Mouse (Mus musculus): ENCODE results near the gene Khdc1c. TPM values are rescaled to one million over a fixed set of nuclear protein-coding genes. Genes with fewer than 3 reads are reported as not detected.
"Not testable (repeated sequence)": the region's sequence is repeated elsewhere in the genome, so short reads cannot be mapped to it uniquely, and the experiment has no call there.

The Khdc1c gene
- not detected in 2 replicates for polyA plus RNA-seq (2012; rRNA removed)

- not testable (repeated sequence) for DNase-seq (ENCODE audit: low read depth in 1 of 2, low spot score in 2 of 2); H3K4me1 ChIP-seq (ENCODE audit: control insufficient read depth, insufficient read depth, insufficient read length); H3K36me3 ChIP-seq (ENCODE audit: control insufficient read depth, insufficient read depth, low read length); H3K4me3 ChIP-seq (ENCODE audit: extremely low read depth, insufficient read depth, insufficient read length); H3K27ac ChIP-seq (ENCODE audit: insufficient read depth, low read length); H3K27me3 ChIP-seq (ENCODE audit: control insufficient read depth, insufficient read depth, low read length)
- WGBS: 83% methylated on average over 1 of the region's 1 CpGs
Measured at GRCm38 (mm10) chr1:21368031-21368430, at the start of gene Khdc1c. Gene Khdc1c, plus strand, starts transcription at chr1:21368331.

DNA sequence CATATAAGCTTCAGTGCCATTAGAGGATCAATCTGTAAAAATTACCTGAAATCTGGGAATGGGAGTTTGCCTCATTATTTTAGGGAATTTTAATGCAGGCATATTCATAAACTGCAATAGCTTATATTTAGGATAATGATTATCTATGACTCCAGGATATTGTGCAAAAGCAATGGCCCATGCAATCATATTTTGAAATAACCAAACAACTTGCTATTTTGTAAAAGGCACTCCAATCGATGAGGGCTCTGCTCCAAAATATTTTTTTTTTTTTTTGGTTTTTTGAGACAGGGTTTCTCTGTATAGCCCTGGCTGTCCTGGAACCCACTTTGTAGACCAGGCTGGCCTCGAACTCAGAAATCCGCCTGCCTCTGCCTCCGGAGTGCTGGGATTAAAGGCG, 47.9 kb upstream of the Khdc1c start:
- not testable (repeated sequence) for H3K4me1 ChIP-seq (ENCODE audit: control insufficient read depth, insufficient read depth, insufficient read length); H3K36me3 ChIP-seq (ENCODE audit: control insufficient read depth, insufficient read depth, low read length); H3K27ac ChIP-seq (ENCODE audit: insufficient read depth, low read length); H3K4me3 ChIP-seq (ENCODE audit: extremely low read depth, insufficient read depth, insufficient read length); H3K27me3 ChIP-seq (ENCODE audit: control insufficient read depth, insufficient read depth, low read length); DNase-seq (ENCODE audit: low read depth in 1 of 2, low spot score in 2 of 2)
- 92% methylated on average over 5 of the region's 5 CpGs for WGBS

DNA sequence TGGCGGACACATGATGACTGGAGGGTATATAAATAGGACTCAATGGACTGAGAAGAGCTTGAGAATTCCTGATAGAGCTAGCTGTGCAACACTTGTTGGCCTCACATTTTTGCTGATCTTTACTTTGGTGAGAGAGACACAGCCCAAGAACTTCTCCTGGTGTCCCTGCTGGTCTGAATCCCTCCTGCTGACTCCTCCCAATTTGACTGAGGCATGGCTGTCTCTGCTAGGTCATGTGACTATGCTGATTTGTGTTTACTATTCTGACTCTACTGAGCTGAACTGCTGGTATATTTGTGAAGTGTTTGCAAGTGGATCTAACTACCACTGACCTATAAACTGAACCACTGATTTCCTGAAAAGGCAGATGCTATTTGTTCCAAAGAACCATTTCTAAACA, 46.5 kb upstream of the Khdc1c start:
- no peak for DNase-seq (ENCODE audit: low read depth in 1 of 2, low spot score in 2 of 2)
- Histone ChIP-seq H3K4me1 (ENCODE audit: control insufficient read depth, insufficient read depth, insufficient read length) (no peaks in the 10 kb centered on the region), H3K4me3 (ENCODE audit: extremely low read depth, insufficient read depth, insufficient read length) (no peak overlapping the region), H3K27ac (ENCODE audit: insufficient read depth, low read length) (no peak overlapping the region), H3K36me3 (ENCODE audit: control insufficient read depth, insufficient read depth, low read length) (no peaks in the 10 kb centered on the region), H3K27me3 (ENCODE audit: control insufficient read depth, insufficient read depth, low read length) (no peaks in the 10 kb centered on the region)
- TF ChIP-seq CTCF (IDR thresholded peaks at IDR 0.05; ENCODE audit: extremely low read depth, insufficient read depth, insufficient read length, insufficient replicate concordance): no peak
- no peak for TF ChIP-seq POLR2A (IDR thresholded peaks at IDR 0.05; ENCODE audit: low read depth, low read length)
- 100% methylated on average over 1 of the region's 1 CpGs for whole genome bisulfite sequencing

DNA sequence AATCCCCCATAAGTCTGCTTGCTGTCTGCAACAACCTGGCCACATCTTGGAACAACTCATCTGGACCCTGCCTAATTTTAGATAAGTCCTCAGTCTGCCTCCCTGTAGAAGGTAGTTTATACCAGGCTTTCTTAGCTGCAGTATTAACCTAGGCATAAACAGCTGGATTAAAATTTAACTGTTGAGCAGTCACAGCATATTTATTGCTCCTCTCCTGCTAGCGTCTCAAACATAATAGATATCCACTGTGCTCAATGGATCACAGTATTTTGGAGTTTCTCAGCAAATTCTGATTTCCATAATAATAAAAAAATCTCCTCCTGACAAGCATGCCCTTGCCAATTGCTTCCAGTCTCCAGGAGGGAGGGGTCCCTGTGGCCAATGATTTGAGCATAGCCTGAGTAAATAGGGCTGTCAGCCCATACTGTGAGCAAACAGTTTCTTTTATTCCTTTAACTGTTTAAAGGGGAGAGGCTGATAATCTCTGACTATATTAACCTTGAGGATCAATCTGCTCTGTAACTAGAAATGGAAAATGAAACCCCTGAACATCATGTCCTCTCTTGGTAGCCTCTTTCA, 44.0 kb upstream of the Khdc1c start:
- Histone ChIP-seq H3K27me3 (ENCODE audit: control insufficient read depth, insufficient read depth, low read length) (no peaks in the 10 kb centered on the region), H3K4me3 (ENCODE audit: extremely low read depth, insufficient read depth, insufficient read length) (no peak overlapping the region), H3K27ac (ENCODE audit: insufficient read depth, low read length) (no peak overlapping the region), H3K36me3 (ENCODE audit: control insufficient read depth, insufficient read depth, low read length) (no peaks in the 10 kb centered on the region), H3K4me1 (ENCODE audit: control insufficient read depth, insufficient read depth, insufficient read length) (no peaks in the 10 kb centered on the region; the same call in 1 of the 2 replicates)
- no peak for DNase-seq (ENCODE audit: low read depth in 1 of 2, low spot score in 2 of 2)
- 91% methylated on average over 1 of the region's 1 CpGs for WGBS
- no peak for TF ChIP-seq POLR2A (IDR thresholded peaks at IDR 0.05; ENCODE audit: low read depth, low read length)
- no peak for TF ChIP-seq CTCF (IDR thresholded peaks at IDR 0.05; ENCODE audit: extremely low read depth, insufficient read depth, insufficient read length, insufficient replicate concordance)

DNA sequence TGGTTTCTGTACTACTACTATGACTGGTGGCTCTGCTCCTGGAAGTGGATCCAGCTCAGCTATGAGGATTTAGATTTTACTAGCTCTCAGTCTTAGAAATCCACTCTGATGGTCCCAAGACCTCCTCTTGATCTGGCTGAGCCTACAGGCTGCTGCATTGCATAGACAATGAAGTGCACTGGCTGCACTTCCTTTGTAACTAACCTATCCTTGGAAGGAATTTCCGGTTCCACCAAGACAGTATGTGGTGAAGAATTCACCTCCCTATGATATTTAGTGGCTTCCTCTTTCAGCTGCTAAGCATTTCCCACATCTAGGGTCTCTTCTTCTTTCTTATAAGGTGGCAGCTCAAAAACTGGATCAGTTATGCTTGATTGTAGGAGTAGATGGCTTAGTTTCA, 43.5 kb upstream of the Khdc1c start:
- no peak overlapping the region for H3K27ac ChIP-seq (ENCODE audit: insufficient read depth, low read length)

GRCm38 (mm10) chr1:21326733-21327132, 41.4 kb upstream of the Khdc1c start:
- H3K4me1 ChIP-seq (ENCODE audit: control insufficient read depth, insufficient read depth, insufficient read length): no peaks in the 10 kb centered on the region; the same call in 1 of the 2 replicates
- H3K27ac ChIP-seq (ENCODE audit: insufficient read depth, low read length): no peak overlapping the region
- TF ChIP-seq CTCF (IDR thresholded peaks at IDR 0.05; ENCODE audit: extremely low read depth, insufficient read depth, insufficient read length, insufficient replicate concordance) (no peak), POLR2A (IDR thresholded peaks at IDR 0.05; ENCODE audit: low read depth, low read length) (no peak)
- no peaks in the 10 kb centered on the region for H3K27me3 ChIP-seq (ENCODE audit: control insufficient read depth, insufficient read depth, low read length)
- WGBS: 92% methylated on average over 7 of the region's 7 CpGs
- DNase-seq (ENCODE audit: low read depth in 1 of 2, low spot score in 2 of 2): no peak
- no peak overlapping the region for H3K4me3 ChIP-seq (ENCODE audit: extremely low read depth, insufficient read depth, insufficient read length)
- no peaks in the 10 kb centered on the region for H3K36me3 ChIP-seq (ENCODE audit: control insufficient read depth, insufficient read depth, low read length)

More for the DNA sequence above, 43.5 kb upstream of the Khdc1c start:
- Histone ChIP-seq H3K4me1 (ENCODE audit: control insufficient read depth, insufficient read depth, insufficient read length) (no peaks in the 10 kb centered on the region; the same call in 1 of the 2 replicates), H3K36me3 (ENCODE audit: control insufficient read depth, insufficient read depth, low read length) (no peaks in the 10 kb centered on the region), H3K27me3 (ENCODE audit: control insufficient read depth, insufficient read depth, low read length) (no peaks in the 10 kb centered on the region), H3K4me3 (ENCODE audit: extremely low read depth, insufficient read depth, insufficient read length) (no peak overlapping the region)
- 51% methylated on average over 1 of the region's 1 CpGs for WGBS
- DNase-seq (ENCODE audit: low read depth in 1 of 2, low spot score in 2 of 2): no peak
- TF ChIP-seq CTCF (IDR thresholded peaks at IDR 0.05; ENCODE audit: extremely low read depth, insufficient read depth, insufficient read length, insufficient replicate concordance) (no peak), POLR2A (IDR thresholded peaks at IDR 0.05; ENCODE audit: low read depth, low read length) (no peak)

- not testable (repeated sequence) for DNase-seq (ENCODE audit: low read depth in 1 of 2, low spot score in 2 of 2); H3K27me3 ChIP-seq (ENCODE audit: control insufficient read depth, insufficient read depth, low read length); H3K4me1 ChIP-seq (ENCODE audit: control insufficient read depth, insufficient read depth, insufficient read length); H3K27ac ChIP-seq (ENCODE audit: insufficient read depth, low read length); H3K4me3 ChIP-seq (ENCODE audit: extremely low read depth, insufficient read depth, insufficient read length); H3K36me3 ChIP-seq (ENCODE audit: control insufficient read depth, insufficient read depth, low read length)
Measured at GRCm38 (mm10) chr1:21331161-21331560, 37.0 kb upstream of the Khdc1c start.
